18 mouse cellular contexts compared by ENCODE assay signal in genomic region chr7:30025358-30025757, GRCm38 (mm10). TPM values are rescaled to one million over a fixed set of nuclear protein-coding genes. Genes with fewer than 3 reads are reported as not detected.
DNase-seq lines count a peak whose midpoint lies in the region; ATAC-seq and TF ChIP-seq lines count a peak whose summit lies in the region.
"Had no signal": no experiment of that assay in that cellular context is flagged by ENCODE, and none has a peak within 500 bp of the region (broad histone marks: within the 10 kb centered on the region; RNA-seq: fewer than 3 reads in every experiment).

No protein-coding gene starts in this region.

- 0 out of 2 replicates have a peak, but pooled peaks have one; percentile 25 for ATAC-seq in kidney, postnatal 0 days (replicated peaks; ENCODE audit: low FRiP score, low read depth)

- peak; percentile 59 for TF ChIP-seq CTCF in kidney, postnatal 0 days (IDR thresholded peaks at IDR 0.05; ENCODE audit: low read depth)
- TF ChIP-seq CTCF in spleen, adult 2 months (IDR thresholded peaks at IDR 0.05; ENCODE audit: extremely low read depth, insufficient read depth, insufficient read length, insufficient replicate concordance), result 0 out of 2 replicates have a peak, but pooled peaks have one; percentile 5

- WGBS in kidney, postnatal 0 days, result 68% methylated on average over 5 of the region's 5 CpGs
- 86% methylated on average over 5 of the region's 5 CpGs for WGBS in spleen, adult 2 months

- H3K9me3 ChIP-seq in kidney, postnatal 0 days (replicated peaks; ENCODE audit: low read length), result no peaks in the 10 kb centered on the region
- H3K9me3 ChIP-seq: heart, embryonic 15.5 days; hindbrain, embryonic 13.5 days; limb, embryonic 15.5 days; midbrain, embryonic 10.5 days had no signal

- peaks cover 42% of the 10 kb centered on the region for H3K36me3 ChIP-seq in kidney, postnatal 0 days (ENCODE audit: insufficient read depth, low read length)
- peaks cover 15% of the 10 kb centered on the region for H3K36me3 ChIP-seq in spleen, adult 2 months (ENCODE audit: control insufficient read depth, insufficient read depth, low read length)
- 0 out of 2 replicates have a peak, but pooled peaks cover 6% of the 10 kb centered on the region for H3K36me3 ChIP-seq in splenic B cell, adult 2 months (ENCODE audit: control insufficient read depth, insufficient read depth, low read length, poor library complexity, severe bottlenecking)

- no peaks in the 10 kb centered on the region for H3K27me3 ChIP-seq in kidney, postnatal 0 days (ENCODE audit: insufficient read depth, low read length)
- no peaks in the 10 kb centered on the region for H3K27me3 ChIP-seq in spleen, adult 2 months (ENCODE audit: control insufficient read depth, insufficient read depth, low read length)
- no peaks in the 10 kb centered on the region for H3K27me3 ChIP-seq in splenic B cell, adult 2 months (ENCODE audit: control insufficient read depth, insufficient read depth, low read length, poor library complexity, severe bottlenecking)
- H3K27me3 ChIP-seq: heart, embryonic 15.5 days; hindbrain, embryonic 13.5 days; limb, embryonic 15.5 days had no signal

- no peak overlapping the region for H3K4me3 ChIP-seq in kidney, postnatal 0 days (replicated peaks; ENCODE audit: low read depth, low read length)
- no peak overlapping the region for H3K4me3 ChIP-seq in spleen, adult 2 months (ENCODE audit: extremely low read depth, insufficient read depth, insufficient read length)
- H3K4me3 ChIP-seq: heart, embryonic 15.5 days; hindbrain, embryonic 13.5 days; limb, embryonic 15.5 days; midbrain, embryonic 10.5 days had no signal

- H3K27ac ChIP-seq in kidney, postnatal 0 days, result no peak overlapping the region
- no peak overlapping the region for H3K27ac ChIP-seq in spleen, adult 2 months (ENCODE audit: insufficient read depth, low read length)
- H3K27ac ChIP-seq: heart, embryonic 15.5 days; hindbrain, embryonic 13.5 days; limb, embryonic 15.5 days; midbrain, embryonic 10.5 days had no signal

- TF ChIP-seq POLR2A in spleen, adult 2 months (IDR thresholded peaks at IDR 0.05; ENCODE audit: low read depth, low read length), result no peak

- no peaks in the 10 kb centered on the region for H3K4me1 ChIP-seq in kidney, postnatal 0 days (replicated peaks; ENCODE audit: insufficient read depth, low read length)
- H3K4me1 ChIP-seq in spleen, adult 2 months (ENCODE audit: control insufficient read depth, insufficient read depth, insufficient read length), result no peaks in the 10 kb centered on the region
- H3K4me1 ChIP-seq: hindbrain, embryonic 13.5 days; limb, embryonic 15.5 days had no signal

- no peak overlapping the region for H3K9ac ChIP-seq in kidney, postnatal 0 days (ENCODE audit: low read depth, low read length)
- H3K9ac ChIP-seq: heart, embryonic 15.5 days; hindbrain, embryonic 13.5 days; limb, embryonic 15.5 days had no signal

- peak; percentile 24 for DNase-seq in gastrocnemius, postnatal 14 days
- DNase-seq in gastrocnemius, postnatal 4 days (ENCODE audit: low spot score in 2 of 2), result no peak
- peak; percentile 46 for DNase-seq in kidney, postnatal 0 days (ENCODE audit: low spot score)
- DNase-seq in kidney, postnatal 10 days, result no peak
- DNase-seq in spleen, adult 2 months (ENCODE audit: low read depth in 1 of 2, low spot score in 2 of 2), result no peak
- DNase-seq in spleen, postnatal 14 days (ENCODE audit: low spot score in 2 of 2), result no peak
- DNase-seq in splenic B cell, adult 2 months (ENCODE audit: low read depth, low spot score), result peak; percentile 16
- DNase-seq in left cerebral cortex, adult 18-20 months (ENCODE audit: low spot score in 2 of 2), result no peak
- DNase-seq: adrenal gland, postnatal 36 days; cerebellum, postnatal 10 days; gastrocnemius, postnatal 25 days; kidney, adult 9 months; lung, postnatal 10 days; right cerebral cortex, postnatal 25 days had no signal

- intact Hi-C loops in gastrocnemius, postnatal 14 days (cut with DNase I; ENCODE audit: low total_unique reads), result no loop called here

- H3K4me2 ChIP-seq in kidney, postnatal 0 days (ENCODE audit: low read length), result no peak overlapping the region
- H3K4me2 ChIP-seq: heart, embryonic 15.5 days; hindbrain, embryonic 13.5 days; limb, embryonic 15.5 days had no signal

RNA-seq across cellular contexts. Expression of gene Zfp14, which starts 25.8 kb away (rescaled TPM):
- 1 to 10 TPM; 1.5 to 2.0 TPM for total RNA-seq in gastrocnemius, postnatal 14 days (2021)
- 1 to 10 TPM; 2.4 to 3.4 TPM for total RNA-seq in gastrocnemius, postnatal 4 days (2021)
- polyA plus RNA-seq in kidney, postnatal 0 days (2015; fragmentation: Nextera tagmentation; extraction: Ambion mirVana), result 2.8 and 3.8 TPM in 2 replicates
- polyA plus RNA-seq in spleen, adult 2 months (2012; rRNA removed), result 1.1 and 1.4 TPM in 2 replicates
- 1 to 10 TPM; 7.6 to 7.7 TPM for total RNA-seq in left cerebral cortex, adult 18-20 months (2021)

RNA-seq across cellular contexts. Expression of gene Zfp568, which starts 41.6 kb away (rescaled TPM):
- total RNA-seq in gastrocnemius, postnatal 14 days (2021), result 10 to 100 TPM; 28.5 to 42.5 TPM
- total RNA-seq in gastrocnemius, postnatal 4 days (2021), result 100 to 1,000 TPM; 140 to 141 TPM
- polyA plus RNA-seq in kidney, postnatal 0 days (2015; fragmentation: Nextera tagmentation; extraction: Ambion mirVana), result 6.4 TPM in 2 replicates
- 3.0 and 3.1 TPM in 2 replicates for polyA plus RNA-seq in spleen, adult 2 months (2012; rRNA removed)
- total RNA-seq in left cerebral cortex, adult 18-20 months (2021), result 1 to 10 TPM; 4.5 to 4.7 TPM

RNA-seq across cellular contexts. Expression of gene Zfp82, which starts 47.3 kb away (rescaled TPM):
- total RNA-seq in gastrocnemius, postnatal 14 days (2021), result 1 to 10 TPM; 1.0 to 1.6 TPM
- total RNA-seq in gastrocnemius, postnatal 4 days (2021), result 1 to 10 TPM; 4.4 to 5.3 TPM
- 2.7 and 3.7 TPM in 2 replicates for polyA plus RNA-seq in kidney, postnatal 0 days (2015; fragmentation: Nextera tagmentation; extraction: Ambion mirVana)
- polyA plus RNA-seq in spleen, adult 2 months (2012; rRNA removed), result 0.40 and 0.81 TPM in 2 replicates
- total RNA-seq in left cerebral cortex, adult 18-20 months (2021), result 1 to 10 TPM; 4.1 to 6.0 TPM

Comparison
In these comparisons a context has a peak if more than half of its experiments do, and no peak if none do; other contexts are left out.
1. DNase-seq: peak in gastrocnemius, postnatal 14 days (single experiment), kidney, postnatal 0 days (single experiment) and splenic B cell, adult 2 months (single experiment); none in gastrocnemius, postnatal 4 days (0 of 2), kidney, postnatal 10 days (single experiment), spleen, adult 2 months (0 of 2), spleen, postnatal 14 days (0 of 2) and left cerebral cortex, adult 18-20 months (0 of 2).
2. RNA of gene Zfp568, which starts 41.6 kb away (total RNA-seq): 140 to 141 TPM in gastrocnemius, postnatal 4 days and 28.5 to 42.5 TPM in gastrocnemius, postnatal 14 days; 4.5 to 4.7 TPM in left cerebral cortex, adult 18-20 months; every median in the first group is over 4 times any median in the second.